Mouse (Mus musculus): ENCODE results near the gene Crlf3. TPM values are rescaled to one million over a fixed set of nuclear protein-coding genes. Genes with fewer than 3 reads are reported as not detected.
A peak's percentile ranks its signal among the peaks of the same experiment; 100 is the strongest.
"Not testable (repeated sequence)": the region's sequence is repeated elsewhere in the genome, so short reads cannot be mapped to it uniquely, and the experiment has no call there.

Gene Crlf3
- polyA plus RNA-seq, 1 experiment from 2014 or later, result 46.0 TPM

- Histone ChIP-seq H3K9ac (no peak overlapping the region), H3K4me2 (replicated peaks) (peak overlapping the region; percentile 69; the same call in 1 of the 2 replicates), H3K4me1 (peaks cover 16% of the 10 kb centered on the region), H3K9me3 (replicated peaks) (no peaks in the 10 kb centered on the region), H3K36me3 (no peaks in the 10 kb centered on the region), H3K27ac (replicated peaks) (peak overlapping the region; percentile 94), H3K4me3 (replicated peaks) (no peak overlapping the region), H3K27me3 (no peaks in the 10 kb centered on the region)
- WGBS, result 67% methylated on average over 7 of the region's 7 CpGs
- ATAC-seq (ENCODE audit: insufficient number of reproducible peaks, low FRiP score, low TSS enrichment, low read depth), result no peak
These were observed 1.1 kb upstream of the Crlf3 start for GRCm38 (mm10) chr11:80081786-80082319.

- Histone ChIP-seq H3K36me3 (no peaks in the 10 kb centered on the region), H3K9ac (peak overlapping the region; percentile 95), H3K27ac (replicated peaks) (peak overlapping the region; percentile 94), H3K9me3 (replicated peaks) (no peaks in the 10 kb centered on the region), H3K4me2 (replicated peaks) (peak overlapping the region; percentile 69), H3K27me3 (no peaks in the 10 kb centered on the region), H3K4me1 (peaks cover 16% of the 10 kb centered on the region), H3K4me3 (replicated peaks) (peak overlapping the region; percentile 93)
- peak; percentile 58 for ATAC-seq (ENCODE audit: insufficient number of reproducible peaks, low FRiP score, low TSS enrichment, low read depth)
- under 1% methylated on average over 32 of the region's 32 CpGs for WGBS
These were observed 388 bp downstream of the Crlf3 start for GRCm38 (mm10) chr11:80080381-80080825.

- Histone ChIP-seq H3K9ac (no peak overlapping the region), H3K36me3 (no peaks in the 10 kb centered on the region), H3K27me3 (no peaks in the 10 kb centered on the region), H3K4me3 (replicated peaks) (peak overlapping the region; percentile 93), H3K27ac (replicated peaks) (no peak overlapping the region), H3K4me1 (peaks cover 16% of the 10 kb centered on the region), H3K9me3 (replicated peaks) (no peaks in the 10 kb centered on the region), H3K4me2 (replicated peaks) (peak overlapping the region; percentile 69)
- ATAC-seq (ENCODE audit: insufficient number of reproducible peaks, low FRiP score, low TSS enrichment, low read depth), result no peak
- WGBS, result 54% methylated on average over 6 of the region's 6 CpGs
These were observed 1.0 kb downstream of the Crlf3 start for GRCm38 (mm10) chr11:80079751-80080150.

GRCm38 (mm10) chr11:80078831-80079230 lies 2.0 kb downstream of the Crlf3 start:
- Histone ChIP-seq H3K9ac (no peak overlapping the region), H3K27me3 (no peaks in the 10 kb centered on the region), H3K4me1 (peaks cover 16% of the 10 kb centered on the region), H3K9me3 (replicated peaks) (no peaks in the 10 kb centered on the region), H3K4me2 (replicated peaks) (no peak overlapping the region), H3K27ac (replicated peaks) (no peak overlapping the region), H3K4me3 (replicated peaks) (no peak overlapping the region), H3K36me3 (0 out of 2 replicates have a peak, but pooled peaks cover 3% of the 10 kb centered on the region)
- WGBS, result 37% methylated on average over 1 of the region's 1 CpGs
- no peak for ATAC-seq (ENCODE audit: insufficient number of reproducible peaks, low FRiP score, low TSS enrichment, low read depth)

DNA sequence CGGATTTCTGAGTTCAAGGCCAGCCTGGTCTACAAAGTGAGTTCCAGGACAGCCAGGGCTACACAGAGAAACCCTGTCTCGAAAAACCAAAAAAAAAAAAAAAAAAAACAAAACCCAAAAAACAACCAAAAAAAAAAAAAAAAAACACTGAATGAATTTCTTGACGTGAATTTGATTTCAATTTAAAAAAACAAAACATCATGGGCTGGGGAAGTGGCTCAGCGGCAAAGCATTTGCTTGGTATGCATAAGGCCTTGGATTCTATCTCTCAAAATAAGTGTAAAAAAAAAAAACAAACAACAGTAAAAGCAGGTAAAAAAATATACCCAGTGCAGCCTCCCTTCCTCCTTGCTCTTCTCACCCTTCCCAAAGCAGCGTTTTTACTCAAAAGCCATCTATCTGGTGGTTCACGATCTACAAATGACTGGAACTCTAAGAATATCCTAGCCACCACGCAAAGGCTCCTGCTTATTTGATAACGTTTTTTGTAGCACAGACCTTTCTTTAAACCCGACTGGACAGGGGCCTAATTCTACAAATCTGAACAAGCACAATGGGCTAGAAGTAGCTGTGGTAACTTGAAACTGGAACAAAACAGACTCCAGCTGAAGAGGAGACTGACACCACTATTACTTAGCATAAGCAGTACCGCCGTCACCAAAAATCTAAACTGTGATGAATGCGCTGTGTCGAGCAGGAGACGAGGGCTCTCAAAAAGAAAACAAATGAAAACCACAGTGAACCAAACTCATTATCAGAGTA lies 2.8 kb downstream of the Crlf3 start:
- 68% methylated on average over 14 of the region's 14 CpGs for WGBS
- ATAC-seq (ENCODE audit: insufficient number of reproducible peaks, low FRiP score, low TSS enrichment, low read depth), result no peak
- no peaks in the 10 kb centered on the region for H3K27me3 ChIP-seq
- no peak overlapping the region for H3K9ac ChIP-seq
- 0 out of 2 replicates have a peak, but pooled peaks cover 3% of the 10 kb centered on the region for H3K36me3 ChIP-seq
- H3K9me3 ChIP-seq (replicated peaks), result no peaks in the 10 kb centered on the region
- peaks cover 16% of the 10 kb centered on the region for H3K4me1 ChIP-seq
- no peak overlapping the region for H3K4me2 ChIP-seq (replicated peaks)
- no peak overlapping the region for H3K27ac ChIP-seq (replicated peaks)
- H3K4me3 ChIP-seq (replicated peaks), result no peak overlapping the region

DNA sequence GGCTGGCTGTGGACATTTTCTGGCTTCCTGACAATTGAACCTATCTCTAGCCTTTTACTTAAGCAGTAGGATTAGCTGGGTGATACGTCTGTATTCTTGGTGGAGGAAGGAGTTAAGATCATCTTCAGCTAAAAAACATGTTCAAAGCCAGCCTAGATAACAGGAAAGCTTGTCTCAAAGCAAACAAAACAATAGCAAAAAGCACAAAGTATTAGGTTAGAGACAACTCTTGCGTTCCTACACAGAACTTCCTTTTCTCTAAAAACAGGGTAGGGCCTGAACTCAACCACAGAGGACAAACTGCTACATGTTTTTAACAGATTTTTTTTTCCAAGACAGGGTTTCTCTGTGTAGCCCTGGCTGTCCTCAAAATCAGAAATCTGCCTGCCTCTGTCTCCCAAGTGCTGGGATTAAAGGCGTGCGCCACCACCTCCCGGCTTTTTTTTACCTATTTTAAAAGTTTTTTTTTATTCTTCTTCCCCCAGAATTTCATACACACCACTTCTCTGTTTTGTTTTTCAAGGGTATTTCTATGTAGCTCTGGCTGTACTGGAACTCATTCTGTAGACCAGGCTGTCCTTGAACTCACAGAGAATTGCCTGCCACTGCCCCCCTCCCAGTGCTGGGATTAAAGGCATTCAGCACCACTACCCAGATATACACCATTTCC lies 5.0 kb downstream of the Crlf3 start:
- no peak overlapping the region for H3K27ac ChIP-seq (replicated peaks)
- ATAC-seq (ENCODE audit: insufficient number of reproducible peaks, low FRiP score, low TSS enrichment, low read depth), result no peak
- no peaks in the 10 kb centered on the region for H3K9me3 ChIP-seq (replicated peaks)
- no peak overlapping the region for H3K4me2 ChIP-seq (replicated peaks)
- no peak overlapping the region for H3K9ac ChIP-seq
- H3K4me1 ChIP-seq, result peaks cover 9% of the 10 kb centered on the region; the same call in 1 of the 2 replicates
- H3K4me3 ChIP-seq (replicated peaks), result no peak overlapping the region
- H3K27me3 ChIP-seq, result no peaks in the 10 kb centered on the region
- WGBS, result 91% methylated on average over 5 of the region's 5 CpGs
- 0 out of 2 replicates have a peak, but pooled peaks cover 3% of the 10 kb centered on the region for H3K36me3 ChIP-seq

- ATAC-seq (ENCODE audit: insufficient number of reproducible peaks, low FRiP score, low TSS enrichment, low read depth), result no peak
- 0 out of 2 replicates have a peak, but pooled peaks cover 3% of the 10 kb centered on the region for H3K36me3 ChIP-seq
- H3K4me1 ChIP-seq, result no peaks in the 10 kb centered on the region
- no peak overlapping the region for H3K4me2 ChIP-seq (replicated peaks)
- H3K9me3 ChIP-seq (replicated peaks), result no peaks in the 10 kb centered on the region
- WGBS, result 82% methylated on average over 3 of the region's 3 CpGs
- no peak overlapping the region for H3K9ac ChIP-seq
- no peak overlapping the region for H3K27ac ChIP-seq (replicated peaks)
- H3K4me3 ChIP-seq (replicated peaks), result no peak overlapping the region
- H3K27me3 ChIP-seq, result no peaks in the 10 kb centered on the region
These were observed 8.4 kb downstream of the Crlf3 start for GRCm38 (mm10) chr11:80072365-80072764.

DNA sequence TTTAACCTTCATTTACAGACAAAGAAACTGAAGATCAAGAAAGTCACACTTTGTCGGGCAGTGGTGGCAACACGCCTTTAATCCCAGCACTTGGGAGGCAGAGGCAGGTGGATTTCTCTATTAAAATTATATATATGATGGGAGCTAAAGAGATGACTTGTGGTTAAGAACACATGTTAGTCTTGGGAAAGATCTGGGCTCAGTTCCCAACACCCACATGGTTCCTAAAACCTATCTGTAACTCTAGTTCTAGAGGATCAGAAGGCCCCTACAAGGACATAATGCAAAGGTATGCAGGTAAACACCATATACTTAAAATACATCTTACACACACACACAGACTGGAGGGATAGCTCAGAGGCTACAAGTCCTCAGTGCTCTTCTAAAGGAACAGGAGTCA lies 9.8 kb downstream of the Crlf3 start:
- Histone ChIP-seq H3K4me3 (replicated peaks) (no peak overlapping the region), H3K36me3 (0 out of 2 replicates have a peak, but pooled peaks cover 3% of the 10 kb centered on the region), H3K27me3 (no peaks in the 10 kb centered on the region), H3K9me3 (replicated peaks) (no peaks in the 10 kb centered on the region), H3K4me2 (replicated peaks) (no peak overlapping the region), H3K27ac (replicated peaks) (no peak overlapping the region), H3K9ac (no peak overlapping the region), H3K4me1 (no peaks in the 10 kb centered on the region)
- ATAC-seq (ENCODE audit: insufficient number of reproducible peaks, low FRiP score, low TSS enrichment, low read depth), result no peak
- WGBS, result 94% methylated on average over 2 of the region's 2 CpGs

DNA sequence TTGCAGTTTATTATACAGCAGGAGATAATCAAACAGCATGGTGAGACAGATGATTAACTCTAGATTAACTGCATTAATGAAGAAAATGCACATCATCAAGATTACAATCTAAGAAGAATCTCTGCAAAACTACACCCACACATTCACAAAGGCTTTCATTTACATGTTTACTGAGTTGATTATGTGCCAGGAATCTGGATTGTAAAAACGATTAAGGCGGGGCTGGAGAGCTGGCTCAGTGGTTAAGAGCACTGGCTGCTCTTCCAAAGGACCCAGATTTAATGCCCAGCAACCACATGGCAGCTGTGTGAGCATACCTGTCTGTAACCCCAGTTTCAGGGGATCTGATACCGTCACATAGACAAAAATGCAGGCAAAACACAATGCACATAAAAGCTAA lies 11.0 kb downstream of the Crlf3 start:
- Histone ChIP-seq H3K4me1 (no peaks in the 10 kb centered on the region), H3K27ac (replicated peaks) (no peak overlapping the region), H3K4me2 (replicated peaks) (no peak overlapping the region), H3K36me3 (0 out of 2 replicates have a peak, but pooled peaks cover 3% of the 10 kb centered on the region), H3K9me3 (replicated peaks) (no peaks in the 10 kb centered on the region), H3K9ac (no peak overlapping the region), H3K27me3 (no peaks in the 10 kb centered on the region), H3K4me3 (replicated peaks) (no peak overlapping the region)
- WGBS, result 84% methylated on average over 3 of the region's 3 CpGs
- no peak for ATAC-seq (ENCODE audit: insufficient number of reproducible peaks, low FRiP score, low TSS enrichment, low read depth)

DNA sequence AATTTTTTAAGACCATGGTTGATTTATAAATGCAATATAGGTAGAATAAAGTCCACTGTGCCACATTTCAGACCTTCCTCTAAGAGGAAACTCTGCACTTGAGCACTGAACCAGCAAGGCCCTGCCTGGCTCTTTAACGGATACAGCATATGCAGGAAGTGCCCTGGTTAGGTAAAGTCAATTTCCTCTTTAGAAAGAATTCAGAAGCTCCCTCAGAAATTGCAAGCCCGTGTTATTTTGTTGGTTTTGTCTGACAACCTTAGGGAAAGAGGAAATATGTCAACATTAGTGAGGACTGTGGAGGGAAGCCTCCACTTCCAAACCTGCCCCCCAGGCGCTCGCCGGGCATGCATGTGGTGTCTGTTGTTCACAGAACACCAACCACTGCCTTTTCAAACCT lies 13.2 kb downstream of the Crlf3 start:
- ATAC-seq (ENCODE audit: insufficient number of reproducible peaks, low FRiP score, low TSS enrichment, low read depth), result no peak
- H3K4me2 ChIP-seq (replicated peaks), result no peak overlapping the region
- WGBS, result 64% methylated on average over 5 of the region's 5 CpGs
- H3K9ac ChIP-seq, result no peak overlapping the region
- H3K4me3 ChIP-seq (replicated peaks), result no peak overlapping the region
- no peaks in the 10 kb centered on the region for H3K27me3 ChIP-seq
- peaks cover 5% of the 10 kb centered on the region; the same call in 1 of the 2 replicates for H3K36me3 ChIP-seq
- no peaks in the 10 kb centered on the region for H3K4me1 ChIP-seq
- no peaks in the 10 kb centered on the region for H3K9me3 ChIP-seq (replicated peaks)
- 0 out of 2 replicates have a peak overlapping the region, but pooled peaks have one; percentile 1 for H3K27ac ChIP-seq (replicated peaks)

- H3K9me3 ChIP-seq (replicated peaks), result not testable (repeated sequence)
- WGBS, result 84% methylated on average over 4 of the region's 4 CpGs
These were observed 14.4 kb downstream of the Crlf3 start for GRCm38 (mm10) chr11:80066373-80066772.

More at GRCm38 (mm10) chr11:80066373-80066772, 14.4 kb downstream of the Crlf3 start:
- H3K4me3 ChIP-seq (replicated peaks); H3K27me3 ChIP-seq; ATAC-seq (ENCODE audit: insufficient number of reproducible peaks, low FRiP score, low TSS enrichment, low read depth); H3K9ac ChIP-seq; H3K4me2 ChIP-seq (replicated peaks); H3K4me1 ChIP-seq; H3K27ac ChIP-seq (replicated peaks): not testable (repeated sequence)
- peaks cover 13% of the 10 kb centered on the region; the same call in 1 of the 2 replicates for H3K36me3 ChIP-seq

Measured in embryonic facial prominence, embryonic 15.5 days (tissue).